Mouse (Mus musculus) heart, postnatal 0 days (tissue): ENCODE data around the gene Casc3. TPM values are rescaled to one million over a fixed set of nuclear protein-coding genes. Genes with fewer than 3 reads are reported as not detected.

Experiments used
- ATAC-seq: fragments of 200-750 bp; cut with Nextera tagmentation; 2 replicates; pipeline ENCODE4 v1.8.0; 2017; ENCODE audit warnings: low read depth, moderate number of reproducible peaks, moderate library complexity; ENCODE audit not compliant: insufficient read depth
- DNase-seq: peaks from one replicate; pipeline ENCODE4 v3.0.0-alpha.2; 2016; ENCODE audit warnings: low spot score
- H3K27ac ChIP-seq: fragments of 300-500 bp; sonication (generic); 2 replicates; pipeline ENCODE4 v1.5.1; 2014; ENCODE audit warnings: low read depth, mild to moderate bottlenecking
- H3K27me3 ChIP-seq: fragments of 300-500 bp; sonication (generic); 2 replicates; pipeline ENCODE4 v1.6.1; 2014; ENCODE audit warnings: low read length, mixed read lengths; ENCODE audit not compliant: control insufficient read depth, insufficient read depth
- H3K36me3 ChIP-seq: fragments of 300-500 bp; sonication (generic); replicated peaks from 2 replicates; pipeline ENCODE4 v1.6.1; 2014; ENCODE audit warnings: low read length, mixed read lengths; ENCODE audit not compliant: control insufficient read depth, insufficient read depth
- H3K4me1 ChIP-seq: fragments of 300-500 bp; sonication (generic); 2 replicates; pipeline ENCODE4 v1.6.1; 2014; ENCODE audit warnings: antibody characterized with exemption; ENCODE audit not compliant: control insufficient read depth, insufficient read depth
- H3K4me2 ChIP-seq: fragments of 300-500 bp; sonication (generic); 2 replicates; pipeline ENCODE4 v1.6.1; 2014; ENCODE audit warnings: low read depth, mild to moderate bottlenecking, low read length, moderate library complexity
- H3K4me3 ChIP-seq: fragments of 300-500 bp; sonication (generic); 2 replicates; pipeline ENCODE4 v1.5.1; 2014; ENCODE audit warnings: low read depth, low read length
- H3K9ac ChIP-seq: fragments of 300-500 bp; sonication (generic); replicated peaks from 2 replicates; pipeline ENCODE4 v1.6.1; 2014; ENCODE audit warnings: low read depth, low read length, mixed read lengths
- H3K9me3 ChIP-seq: fragments of 300-500 bp; sonication (generic); replicated peaks from 2 replicates; pipeline ENCODE4 v1.6.1; 2016; ENCODE audit warnings: low read length; ENCODE audit not compliant: control insufficient read depth
- CTCF ChIP-seq: IDR thresholded peaks from 2 replicates; pipeline ENCODE4 v1.5.1; 2016; ENCODE audit warnings: antibody characterized with exemption, control low read depth, low read depth
- EP300 ChIP-seq: IDR thresholded peaks from 2 replicates; pipeline ENCODE4 v1.6.1; 2016; ENCODE audit warnings: antibody characterized with exemption, low read depth
- WGBS: fragments of 180-500 bp; shearing (Covaris S2); extraction: QIAGEN DNeasy Blood & Tissue Kit; methylation state at CpG from one replicate; pipeline ENCODE4 v1.1.7; 2014; 5-methylcytosine and 5-hydroxymethylcytosine counted together
- polyA plus RNA-seq: library from polyadenylated mRNA; unstranded; fragments of >200 nt; fragmentation: Nextera tagmentation; extraction: Ambion mirVana; gene quantifications from 2 replicates; pipeline ENCODE4 v1.2.1, GENCODE M21; 2015
- total RNA-seq: library from RNA; depleted of rRNA; stranded (reverse); fragments of >200 nt; gene quantifications from 2 replicates; pipeline ENCODE4 v1.2.3, GENCODE M21; 2014; ENCODE audit warnings: low replicate concordance

Casc3 gene
- total and polyA plus RNA-seq, 2 experiments from 2014 or later = 6.8 to 11.9 TPM

DNA sequence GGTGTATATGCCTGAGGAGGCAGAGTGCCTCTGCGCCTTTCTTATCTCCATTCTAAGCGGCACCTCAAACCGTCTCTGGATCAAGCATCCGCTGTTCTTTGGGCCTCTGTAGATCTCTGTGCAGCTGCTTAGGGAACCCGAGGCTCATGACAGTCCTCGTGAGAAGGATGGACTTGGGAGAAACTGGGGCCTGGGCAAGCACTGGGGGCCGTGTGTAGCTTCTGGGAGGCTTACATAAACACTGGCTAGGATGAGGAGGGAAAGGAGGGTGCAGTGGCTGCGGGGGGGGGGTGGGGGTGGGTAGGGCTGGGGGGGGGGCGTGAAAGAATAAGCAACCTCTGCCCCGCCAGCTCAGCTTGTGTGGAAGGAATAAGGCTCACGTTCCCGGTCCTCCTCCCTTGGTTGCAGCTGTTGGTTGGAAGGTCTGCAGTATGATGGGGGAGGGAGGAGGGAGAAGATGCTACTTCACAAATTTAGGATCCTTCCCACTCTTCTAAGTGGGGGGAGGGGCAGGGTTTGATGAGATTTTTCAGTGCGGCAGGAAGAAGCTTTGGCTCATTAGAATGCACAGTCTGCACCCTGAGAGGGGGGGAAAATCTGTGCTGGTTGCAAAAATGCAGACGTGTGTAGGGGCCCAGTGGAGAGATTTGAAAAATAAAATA lies 22.7 kb upstream of the Casc3 start:
- 29% methylated on average over 12 of the region's 14 CpGs for WGBS
- no peak for DNase-seq
- Histone ChIP-seq H3K36me3 (no peaks in the 10 kb centered on the region), H3K27ac (peak overlapping the region; percentile 99; the same call in 1 of the 2 replicates), H3K9ac (no peak overlapping the region), H3K4me1 (peaks cover 57% of the 10 kb centered on the region), H3K9me3 (no peaks in the 10 kb centered on the region), H3K4me2 (no peak overlapping the region), H3K4me3 (no peak overlapping the region), H3K27me3 (no peaks in the 10 kb centered on the region)
- TF ChIP-seq CTCF (no peak), EP300 (no peak)
- ATAC-seq = no peak

DNA sequence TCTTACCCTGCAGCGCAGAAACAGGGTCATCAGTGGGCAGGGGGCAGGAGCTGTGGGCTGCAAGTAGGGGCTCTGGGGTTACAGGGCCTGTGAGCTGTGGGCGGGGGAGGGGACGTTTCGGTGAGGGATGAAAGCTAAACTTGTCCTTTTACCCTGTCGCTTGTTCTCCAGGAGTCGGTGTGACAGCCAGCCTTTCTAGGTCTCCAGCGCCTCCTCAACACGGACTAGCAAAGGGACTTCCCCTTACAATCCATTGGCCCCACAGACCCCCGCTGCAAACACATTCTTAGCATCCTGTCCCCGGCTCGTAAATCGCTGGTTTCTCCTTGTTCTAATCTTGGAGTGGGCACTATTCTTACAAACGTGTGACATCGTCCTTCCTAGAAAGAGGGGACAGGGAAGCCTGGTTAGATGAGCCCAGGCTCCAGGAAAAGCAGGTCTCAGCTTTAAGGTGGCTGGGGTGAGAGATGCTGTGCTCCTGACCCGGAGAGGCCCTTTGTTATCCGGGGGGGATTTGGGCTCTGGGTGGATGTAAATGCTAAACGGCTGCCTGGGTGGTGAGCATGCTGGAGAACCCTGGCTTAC lies 22.0 kb upstream of the Casc3 start:
- H3K27ac ChIP-seq = peak overlapping the region; percentile 99
- peaks cover 53% of the 10 kb centered on the region for H3K4me1 ChIP-seq
- H3K9me3 ChIP-seq = no peaks in the 10 kb centered on the region
- H3K27me3 ChIP-seq = no peaks in the 10 kb centered on the region
- DNase-seq = no peak
- WGBS = 8% methylated on average over 17 of the region's 17 CpGs
- no peaks in the 10 kb centered on the region for H3K36me3 ChIP-seq
- peak overlapping the region; percentile 45 for H3K4me2 ChIP-seq
- TF ChIP-seq EP300 = no peak
- TF ChIP-seq CTCF = no peak
- no peak for ATAC-seq
- peak overlapping the region; percentile 61 for H3K9ac ChIP-seq
- H3K4me3 ChIP-seq = peak overlapping the region; percentile 5; the same call in 1 of the 2 replicates

DNA sequence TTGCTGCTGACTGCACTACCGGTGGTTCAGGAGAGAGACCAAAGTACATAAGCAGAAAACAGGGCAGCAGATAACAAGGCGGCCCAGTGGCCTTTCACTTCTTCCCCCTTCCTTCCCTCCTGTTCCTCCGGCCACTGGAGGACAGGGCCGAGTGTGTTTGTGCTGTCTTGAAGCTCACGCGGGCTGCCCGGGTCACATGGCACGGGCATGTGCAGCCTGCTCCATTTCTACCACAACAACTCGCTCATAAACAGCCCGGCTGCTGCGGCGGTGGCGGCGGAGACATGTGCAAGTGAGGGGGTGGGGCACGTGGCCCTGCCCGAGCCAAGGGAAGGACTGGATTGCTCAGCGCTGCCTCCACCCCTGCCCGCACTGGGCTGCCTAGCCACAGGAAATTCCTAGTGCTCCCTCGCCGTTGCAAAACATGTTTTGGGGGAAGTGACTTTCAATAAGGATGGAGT lies 21.4 kb upstream of the Casc3 start:
- 2% methylated on average over 20 of the region's 20 CpGs for WGBS
- Histone ChIP-seq H3K9me3 (no peaks in the 10 kb centered on the region), H3K36me3 (no peaks in the 10 kb centered on the region), H3K27me3 (no peaks in the 10 kb centered on the region), H3K4me1 (peaks cover 55% of the 10 kb centered on the region), H3K27ac (peak overlapping the region; percentile 99), H3K4me3 (peak overlapping the region; percentile 5; the same call in 1 of the 2 replicates), H3K9ac (peak overlapping the region; percentile 61), H3K4me2 (peak overlapping the region; percentile 45)
- no peak for TF ChIP-seq CTCF
- TF ChIP-seq EP300 = peak; percentile 97
- DNase-seq (peak; percentile 96), ATAC-seq (peak; percentile 59)

GRCm38 (mm10) chr11:98784139-98784538 lies 20.6 kb upstream of the Casc3 start:
- no peak for DNase-seq
- 61% methylated on average over 4 of the region's 4 CpGs for WGBS
- no peak for TF ChIP-seq CTCF
- no peak for TF ChIP-seq EP300

DNA sequence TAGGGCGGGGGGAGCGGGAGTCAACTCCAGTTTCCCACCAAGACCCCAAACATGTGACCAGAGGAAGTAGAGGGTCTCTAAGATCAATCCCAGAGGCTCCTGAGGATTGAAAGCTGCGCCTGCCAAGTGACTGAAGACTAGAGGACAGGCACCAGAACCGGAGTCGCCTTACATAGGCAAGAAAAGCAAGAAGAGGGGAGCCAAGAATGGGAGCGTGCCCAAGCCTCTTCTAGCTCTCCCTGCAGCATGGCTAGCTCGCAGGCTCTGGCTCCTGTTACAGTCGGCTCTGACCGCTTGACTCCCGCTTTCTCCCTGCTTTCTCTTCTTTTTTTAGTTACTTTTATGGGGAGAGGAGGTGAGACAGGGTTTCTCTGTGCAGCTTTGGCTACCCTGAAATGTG lies 19.5 kb upstream of the Casc3 start:
- 28% methylated on average over 10 of the region's 10 CpGs for WGBS
- peak overlapping the region; percentile 59; the same call in 1 of the 2 replicates for H3K4me2 ChIP-seq

More at GRCm38 (mm10) chr11:98784139-98784538, 20.6 kb upstream of the Casc3 start:
- ATAC-seq = no peak
- H3K4me3 ChIP-seq = no peak overlapping the region
- H3K4me2 ChIP-seq = no peak overlapping the region; the same call in 1 of the 2 replicates
- H3K9me3 ChIP-seq = no peaks in the 10 kb centered on the region
- 0 out of 2 replicates have a peak overlapping the region, but pooled peaks have one; percentile 1 for H3K9ac ChIP-seq
- peaks cover 58% of the 10 kb centered on the region for H3K4me1 ChIP-seq
- H3K36me3 ChIP-seq = no peaks in the 10 kb centered on the region
- peak overlapping the region; percentile 99 for H3K27ac ChIP-seq
- no peaks in the 10 kb centered on the region for H3K27me3 ChIP-seq

More for the DNA sequence above, 19.5 kb upstream of the Casc3 start:
- DNase-seq (no peak), ATAC-seq (no peak)
- Histone ChIP-seq H3K36me3 (no peaks in the 10 kb centered on the region), H3K27me3 (no peaks in the 10 kb centered on the region), H3K4me3 (no peak overlapping the region), H3K4me1 (peaks cover 58% of the 10 kb centered on the region), H3K9me3 (no peaks in the 10 kb centered on the region), H3K9ac (peak overlapping the region; percentile 62; the same call in 1 of the 2 replicates), H3K27ac (peak overlapping the region; percentile 99)
- no peak for TF ChIP-seq EP300
- no peak for TF ChIP-seq CTCF
